Mouse (Mus musculus): ENCODE measurements around the gene Gm21764. TPM values are rescaled to one million over a fixed set of nuclear protein-coding genes. Genes with fewer than 3 reads are reported as not detected.

Gene Gm21764
- polyA plus RNA-seq (2015; fragmentation: Nextera tagmentation; extraction: Ambion mirVana): not detected in 2 replicates

DNA sequence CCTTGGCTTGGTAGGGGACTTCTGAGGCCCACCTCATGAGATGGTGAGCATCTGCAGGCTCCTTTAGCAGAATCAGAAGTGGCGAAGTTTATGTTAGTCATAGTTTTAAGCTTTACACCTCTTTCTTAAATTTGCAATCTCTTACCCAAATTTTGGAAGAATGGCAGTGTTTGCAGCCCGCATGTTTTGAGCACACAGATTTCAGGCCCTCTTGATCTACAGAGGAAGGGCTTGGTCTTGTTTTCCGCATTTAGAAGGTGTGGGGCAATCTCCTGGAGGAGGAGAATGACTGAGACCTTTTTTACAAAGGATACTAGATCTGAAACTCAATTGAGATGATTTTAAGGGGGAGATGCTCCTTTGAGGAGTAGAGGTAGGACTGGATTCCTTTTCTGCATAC lies at the start of gene Gm21764:
Gm21764 (minus strand) TSS at position 101 of the 400 bp plus-strand sequence.

DNA sequence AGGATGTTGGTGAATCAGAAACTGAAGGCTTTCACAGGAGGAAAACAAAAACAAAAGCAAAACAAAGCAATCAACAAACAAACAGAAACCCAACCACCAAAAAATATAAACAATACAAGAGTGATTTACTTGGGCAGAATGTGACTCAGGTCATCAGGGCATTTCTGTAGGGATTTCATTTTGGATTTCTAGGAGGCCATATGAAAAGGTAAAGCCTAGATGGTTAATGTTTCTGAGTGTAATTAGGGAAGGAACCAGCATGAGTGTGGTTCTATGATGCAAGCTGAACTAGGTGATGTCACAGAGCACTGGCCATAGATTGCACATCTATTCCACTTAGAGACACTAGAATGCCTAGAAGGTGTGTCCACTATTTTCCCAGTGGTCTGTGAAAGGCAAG lies 27.2 kb upstream of the Gm21764 start, which contains the start of gene Ssty1:
Ssty1 (plus strand) TSS at position 301 of the 400 bp plus-strand sequence.

Other genes with a start within 250 kb of the Gm21764 start
- gene Gm21904, start 215.5 kb downstream of the Gm21764 start, polyA plus RNA-seq (2015; fragmentation: Nextera tagmentation; extraction: Ambion mirVana): not detected in 2 replicates
- not detected in 2 replicates for gene Gm20772, start 187.1 kb downstream of the Gm21764 start, polyA plus RNA-seq (2015; fragmentation: Nextera tagmentation; extraction: Ambion mirVana)
- gene Gm20831, start 187.1 kb downstream of the Gm21764 start, polyA plus RNA-seq (2015; fragmentation: Nextera tagmentation; extraction: Ambion mirVana): not detected in 2 replicates
- not detected in 2 replicates for gene Srsy, start 124.5 kb downstream of the Gm21764 start, polyA plus RNA-seq (2015; fragmentation: Nextera tagmentation; extraction: Ambion mirVana)
- not detected in 2 replicates for gene Ssty1, start 27.3 kb upstream of the Gm21764 start, polyA plus RNA-seq (2015; fragmentation: Nextera tagmentation; extraction: Ambion mirVana)

Measured in spleen, postnatal 0 days (tissue).